Mouse (Mus musculus): Measurements from ENCODE around the gene Krt73. TPM values are rescaled to one million over a fixed set of nuclear protein-coding genes. Genes with fewer than 3 reads are reported as not detected.

Krt73 gene
- not detected in 2 replicates for polyA plus RNA-seq (2015; fragmentation: Nextera tagmentation; extraction: Ambion mirVana)

DNA sequence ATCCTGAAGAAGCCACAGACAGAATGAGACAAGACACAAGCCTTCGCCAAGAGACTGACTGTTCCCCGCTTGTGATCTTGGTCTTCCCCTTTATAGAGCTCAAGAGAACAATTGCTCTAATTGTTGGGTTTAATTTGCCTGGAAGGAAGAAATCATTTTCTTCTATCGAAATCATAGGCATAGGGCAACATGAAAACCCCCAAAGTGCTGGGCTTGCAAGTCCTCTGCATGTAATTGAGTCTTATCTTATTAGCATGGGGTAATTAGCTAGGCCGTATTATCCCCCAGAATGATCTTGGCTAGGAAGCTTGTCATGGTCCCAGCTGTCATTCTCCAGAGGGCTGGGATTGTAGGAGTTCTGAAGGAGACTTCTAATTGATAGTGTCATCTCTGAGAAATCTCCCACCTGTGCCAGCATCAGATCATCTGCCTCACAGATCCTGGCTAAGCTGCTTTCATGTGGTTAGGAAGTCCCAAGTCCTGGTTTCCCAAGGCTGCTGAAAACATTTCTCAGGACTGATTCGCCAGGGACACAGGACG lies at the start of gene Krt73:
TSS of gene Krt73 (minus strand) at position 51 of the 540 bp plus-strand sequence.
- Histone ChIP-seq H3K9me3 (ENCODE audit: control insufficient read depth) (no peaks in the 10 kb centered on the region), H3K9ac (ENCODE audit: low read depth, low read length) (no peak within 1 kb of the TSS), H3K4me1 (replicated peaks; ENCODE audit: control insufficient read depth, insufficient read depth, low read length) (no peaks in the 10 kb centered on the region), H3K4me3 (ENCODE audit: low read depth, low read length) (no peak within 1 kb of the TSS), H3K36me3 (ENCODE audit: control insufficient read depth, insufficient read depth) (no peaks in the 10 kb centered on the region), H3K27ac (ENCODE audit: low read depth, low read length) (no peak within 1 kb of the TSS), H3K27me3 (replicated peaks; ENCODE audit: control insufficient read depth, insufficient read depth, low read length) (no peaks in the 10 kb centered on the region), H3K4me2 (replicated peaks; ENCODE audit: low read depth) (no peak within 1 kb of the TSS)
- no peak for ATAC-seq
- TF ChIP-seq CTCF (IDR thresholded peaks at IDR 0.05; ENCODE audit: low read depth) = no peak
- 77% methylated on average over 6 of the region's 6 CpGs for WGBS

DNA sequence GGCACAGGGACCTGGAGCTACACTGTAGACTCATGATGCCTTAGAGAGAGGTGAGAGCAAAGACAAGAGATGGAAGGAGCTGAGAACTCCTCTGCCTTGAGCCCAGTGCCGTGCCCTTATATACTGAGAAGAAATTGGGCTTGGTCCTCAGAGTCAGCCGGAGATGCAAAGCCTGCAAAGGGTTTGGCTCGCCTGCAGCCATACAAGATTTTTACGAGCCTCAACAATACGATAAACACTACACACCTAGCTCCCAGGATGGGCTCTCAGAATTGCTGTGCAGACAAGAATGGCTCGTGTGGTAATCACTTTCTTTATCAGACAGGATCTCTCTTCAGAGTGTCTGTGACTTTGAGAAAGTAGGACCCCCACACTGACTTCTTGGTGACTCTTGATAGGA lies 48.5 kb upstream of the Krt73 start, which contains the start of gene Krt1:
TSS of gene Krt1 (minus strand) at position 101 of the 400 bp plus-strand sequence.
- Histone ChIP-seq H3K4me2 (replicated peaks; ENCODE audit: low read depth) (no peak within 1 kb of the TSS), H3K4me1 (replicated peaks; ENCODE audit: control insufficient read depth, insufficient read depth, low read length) (no peaks in the 10 kb centered on the region), H3K27ac (ENCODE audit: low read depth, low read length) (no peak within 1 kb of the TSS), H3K4me3 (ENCODE audit: low read depth, low read length) (no peak within 1 kb of the TSS), H3K27me3 (replicated peaks; ENCODE audit: control insufficient read depth, insufficient read depth, low read length) (peaks cover 7% of the 10 kb centered on the region; the same call in 1 of the 2 replicates), H3K36me3 (ENCODE audit: control insufficient read depth, insufficient read depth) (no peaks in the 10 kb centered on the region), H3K9me3 (ENCODE audit: control insufficient read depth) (no peaks in the 10 kb centered on the region), H3K9ac (ENCODE audit: low read depth, low read length) (no peak within 1 kb of the TSS)
- TF ChIP-seq CTCF (IDR thresholded peaks at IDR 0.05; ENCODE audit: low read depth) = no peak
- WGBS = 50% methylated on average over 6 of the region's 6 CpGs
- no peak for ATAC-seq

DNA sequence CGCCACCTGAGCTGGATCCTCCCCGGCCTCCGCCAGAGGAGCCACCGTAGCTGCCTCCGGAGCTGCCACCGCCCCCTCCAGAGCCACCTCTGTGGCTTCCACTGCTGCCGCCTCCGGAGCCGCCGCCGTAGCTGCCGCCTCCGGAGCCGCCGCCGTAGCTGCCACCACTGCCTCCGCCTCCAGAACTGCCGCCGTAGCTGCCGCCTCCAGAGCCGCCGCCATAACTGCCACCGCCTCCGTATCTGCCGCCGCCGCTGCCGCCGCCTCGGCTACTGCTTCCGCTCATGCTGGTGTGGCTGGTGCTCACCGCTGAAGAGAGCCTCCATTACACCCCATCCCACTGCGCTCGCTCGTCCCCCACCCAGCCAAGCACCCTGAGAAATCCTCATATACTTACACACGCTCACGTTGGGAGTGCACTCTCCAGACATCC lies 43.8 kb upstream of the Krt73 start:
- 1% methylated on average over 31 of the region's 37 CpGs for WGBS
- H3K9ac ChIP-seq (ENCODE audit: low read depth, low read length) = no peak overlapping the region; the same call in 1 of the 2 replicates
- no peaks in the 10 kb centered on the region for H3K4me1 ChIP-seq (replicated peaks; ENCODE audit: control insufficient read depth, insufficient read depth, low read length)
- no peak for TF ChIP-seq CTCF (IDR thresholded peaks at IDR 0.05; ENCODE audit: low read depth)
- no peak for ATAC-seq
- H3K36me3 ChIP-seq (ENCODE audit: control insufficient read depth, insufficient read depth) = no peaks in the 10 kb centered on the region
- peak overlapping the region; percentile 79 for H3K4me2 ChIP-seq (replicated peaks; ENCODE audit: low read depth)
- no peak overlapping the region for H3K27ac ChIP-seq (ENCODE audit: low read depth, low read length)
- H3K9me3 ChIP-seq (ENCODE audit: control insufficient read depth) = no peaks in the 10 kb centered on the region
- H3K4me3 ChIP-seq (ENCODE audit: low read depth, low read length) = peak overlapping the region; percentile 41
- peaks cover 13% of the 10 kb centered on the region; the same call in 1 of the 2 replicates for H3K27me3 ChIP-seq (replicated peaks; ENCODE audit: control insufficient read depth, insufficient read depth, low read length)

DNA sequence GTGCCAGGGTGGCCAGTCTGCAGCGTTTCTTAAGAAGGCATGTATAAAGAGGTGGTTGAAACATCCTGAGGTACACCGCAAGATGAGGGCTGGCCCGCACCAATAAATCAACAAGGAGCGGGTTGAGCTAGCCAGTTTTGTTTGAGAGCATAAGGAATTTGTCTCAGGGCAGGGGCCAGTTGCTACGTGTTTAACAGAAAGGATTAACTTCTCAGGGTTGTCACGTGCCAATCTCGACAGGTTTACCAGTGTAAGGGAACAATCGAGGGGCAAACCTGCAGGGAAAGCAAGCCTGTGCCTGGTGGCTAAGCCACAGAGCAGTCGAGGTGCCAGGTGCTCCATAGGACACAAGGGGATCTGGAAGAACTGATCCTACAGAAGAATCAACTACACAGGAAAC lies 41.0 kb upstream of the Krt73 start:
- no peaks in the 10 kb centered on the region for H3K9me3 ChIP-seq (ENCODE audit: control insufficient read depth)
- H3K36me3 ChIP-seq (ENCODE audit: control insufficient read depth, insufficient read depth) = no peaks in the 10 kb centered on the region
- no peak overlapping the region for H3K9ac ChIP-seq (ENCODE audit: low read depth, low read length)
- H3K27ac ChIP-seq (ENCODE audit: low read depth, low read length) = no peak overlapping the region
- no peak for ATAC-seq
- no peak overlapping the region for H3K4me3 ChIP-seq (ENCODE audit: low read depth, low read length)
- 42% methylated on average over 9 of the region's 9 CpGs for WGBS
- no peaks in the 10 kb centered on the region for H3K4me1 ChIP-seq (replicated peaks; ENCODE audit: control insufficient read depth, insufficient read depth, low read length)
- H3K4me2 ChIP-seq (replicated peaks; ENCODE audit: low read depth) = no peak overlapping the region
- peaks cover 18% of the 10 kb centered on the region; the same call in 1 of the 2 replicates for H3K27me3 ChIP-seq (replicated peaks; ENCODE audit: control insufficient read depth, insufficient read depth, low read length)
- no peak for TF ChIP-seq CTCF (IDR thresholded peaks at IDR 0.05; ENCODE audit: low read depth)

DNA sequence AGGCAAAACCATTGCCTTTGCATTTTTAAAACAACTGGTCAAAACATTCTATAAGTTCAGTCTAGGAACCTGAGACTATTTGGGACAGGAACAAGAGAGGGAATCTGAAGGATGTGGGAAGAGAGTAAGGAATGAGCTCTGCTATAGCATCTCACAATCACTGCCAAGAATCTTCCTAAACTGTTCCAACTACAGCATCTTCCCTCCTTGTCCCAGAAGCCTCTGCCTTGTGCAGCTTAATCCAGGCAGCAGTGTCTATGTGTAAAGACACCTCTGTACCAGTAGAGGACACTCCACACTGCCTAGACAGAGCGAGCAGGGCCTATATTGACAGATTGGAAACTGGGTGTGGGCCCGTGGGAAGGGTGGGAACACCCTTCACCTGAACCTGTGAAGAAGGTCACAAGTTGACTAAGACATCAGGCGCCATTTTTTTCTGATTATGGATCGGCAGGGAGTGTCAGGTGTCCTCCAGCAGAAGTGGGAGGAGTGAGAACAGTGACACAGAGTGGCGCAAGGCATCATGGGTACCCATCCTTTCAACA lies 32.7 kb upstream of the Krt73 start:
- no peak overlapping the region for H3K27ac ChIP-seq (ENCODE audit: low read depth, low read length)
- no peaks in the 10 kb centered on the region for H3K4me1 ChIP-seq (replicated peaks; ENCODE audit: control insufficient read depth, insufficient read depth, low read length)
- peak; percentile 49 for TF ChIP-seq CTCF (IDR thresholded peaks at IDR 0.05; ENCODE audit: low read depth)
- 51% methylated on average over 5 of the region's 5 CpGs for WGBS
- H3K9ac ChIP-seq (ENCODE audit: low read depth, low read length) = no peak overlapping the region
- 0 out of 2 replicates have a peak, but pooled peaks cover 6% of the 10 kb centered on the region for H3K27me3 ChIP-seq (replicated peaks; ENCODE audit: control insufficient read depth, insufficient read depth, low read length)
- ATAC-seq = no peak
- no peaks in the 10 kb centered on the region for H3K36me3 ChIP-seq (ENCODE audit: control insufficient read depth, insufficient read depth)
- H3K9me3 ChIP-seq (ENCODE audit: control insufficient read depth) = no peaks in the 10 kb centered on the region
- no peak overlapping the region for H3K4me2 ChIP-seq (replicated peaks; ENCODE audit: low read depth)
- H3K4me3 ChIP-seq (ENCODE audit: low read depth, low read length) = no peak overlapping the region

DNA sequence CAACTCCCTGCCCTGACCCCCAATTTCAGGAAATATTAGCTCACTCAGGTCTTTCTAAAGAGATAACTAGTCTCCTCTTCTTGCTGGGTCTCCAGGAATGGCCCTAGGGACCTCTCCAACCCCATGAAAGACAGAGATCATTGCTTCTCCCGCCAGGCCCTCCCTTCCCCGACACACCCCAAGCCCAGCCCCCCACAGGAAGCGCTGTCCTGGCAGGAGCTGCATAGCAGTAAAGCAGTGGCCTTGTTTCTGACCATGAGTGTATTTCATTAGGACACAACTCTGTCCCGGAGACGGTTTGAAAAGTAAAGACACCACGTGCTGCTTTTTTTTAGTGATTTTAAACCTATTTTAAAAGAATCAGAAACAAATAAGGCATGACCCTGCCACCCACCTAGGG lies 31.0 kb upstream of the Krt73 start:
- Histone ChIP-seq H3K4me3 (ENCODE audit: low read depth, low read length) (no peak overlapping the region), H3K27me3 (replicated peaks; ENCODE audit: control insufficient read depth, insufficient read depth, low read length) (no peaks in the 10 kb centered on the region), H3K27ac (ENCODE audit: low read depth, low read length) (no peak overlapping the region), H3K9ac (ENCODE audit: low read depth, low read length) (no peak overlapping the region), H3K4me1 (replicated peaks; ENCODE audit: control insufficient read depth, insufficient read depth, low read length) (no peaks in the 10 kb centered on the region), H3K4me2 (replicated peaks; ENCODE audit: low read depth) (no peak overlapping the region), H3K9me3 (ENCODE audit: control insufficient read depth) (no peaks in the 10 kb centered on the region), H3K36me3 (ENCODE audit: control insufficient read depth, insufficient read depth) (no peaks in the 10 kb centered on the region)
- WGBS = 38% methylated on average over 6 of the region's 6 CpGs
- TF ChIP-seq CTCF (IDR thresholded peaks at IDR 0.05; ENCODE audit: low read depth) = no peak
- no peak for ATAC-seq

All from intestine, postnatal 0 days (tissue).